Mouse (Mus musculus): ENCODE data around the gene Egfl6. TPM values are rescaled to one million over a fixed set of nuclear protein-coding genes. Genes with fewer than 3 reads are reported as not detected.
A peak's percentile ranks its signal among the peaks of the same experiment; 100 is the strongest.
"Not testable (repeated sequence)": the region's sequence is repeated elsewhere in the genome, so short reads cannot be mapped to it uniquely, and the experiment has no call there.

The Egfl6 gene
- polyA plus RNA-seq, 1 experiment from 2014 or later, result 4.8 TPM

DNA sequence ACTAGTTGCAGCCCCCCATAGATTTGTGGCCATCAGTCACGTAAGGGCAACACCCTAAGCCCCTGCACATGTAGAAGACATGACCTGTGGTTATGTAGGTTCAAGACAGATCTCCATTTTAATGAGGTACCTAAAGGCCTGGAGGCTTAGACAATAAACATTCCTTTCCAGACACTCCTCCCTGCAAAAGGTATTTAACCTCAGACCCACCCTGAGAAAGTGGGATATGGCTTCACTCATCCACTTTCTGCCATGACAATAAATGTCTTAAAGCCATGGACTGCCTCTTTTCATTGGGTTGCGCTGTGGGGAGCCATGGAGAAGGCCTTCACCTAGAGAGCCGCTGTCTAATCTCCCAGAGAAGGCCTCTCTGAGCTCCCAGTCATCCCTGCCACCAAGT lies 57.4 kb downstream of the Egfl6 start:
- no peak overlapping the region for H3K9ac ChIP-seq (ENCODE audit: low read depth, low read length)
- no peak for ATAC-seq
- no peaks in the 10 kb centered on the region for H3K9me3 ChIP-seq (ENCODE audit: control insufficient read depth, low read length)
- no peaks in the 10 kb centered on the region for H3K36me3 ChIP-seq (ENCODE audit: control insufficient read depth, insufficient read depth, low read length)
- WGBS, result 93% methylated on average over 3 of the region's 3 CpGs
- no peak overlapping the region for H3K4me3 ChIP-seq (ENCODE audit: low read length)
- no peak overlapping the region for H3K4me2 ChIP-seq (ENCODE audit: low read length)
- no peaks in the 10 kb centered on the region for H3K4me1 ChIP-seq (ENCODE audit: control insufficient read depth, insufficient read depth, low read depth, low read length)
- no peak overlapping the region for H3K27ac ChIP-seq (ENCODE audit: low read depth, low read length)
- peaks cover 3% of the 10 kb centered on the region; the same call in 1 of the 2 replicates for H3K27me3 ChIP-seq (replicated peaks; ENCODE audit: control insufficient read depth, insufficient read depth, low read length)

GRCm38 (mm10) chrX:166525637-166526315 lies 59.7 kb downstream of the Egfl6 start:
- no peak overlapping the region for H3K4me3 ChIP-seq (ENCODE audit: low read length)
- H3K4me1 ChIP-seq (ENCODE audit: control insufficient read depth, insufficient read depth, low read depth, low read length), result no peaks in the 10 kb centered on the region
- H3K36me3 ChIP-seq (ENCODE audit: control insufficient read depth, insufficient read depth, low read length), result no peaks in the 10 kb centered on the region
- no peak for ATAC-seq
- H3K4me2 ChIP-seq (ENCODE audit: low read length), result no peak overlapping the region
- H3K27me3 ChIP-seq (replicated peaks; ENCODE audit: control insufficient read depth, insufficient read depth, low read length), result no peaks in the 10 kb centered on the region
- H3K9ac ChIP-seq (ENCODE audit: low read depth, low read length), result no peak overlapping the region
- no peaks in the 10 kb centered on the region for H3K9me3 ChIP-seq (ENCODE audit: control insufficient read depth, low read length)
- WGBS, result 87% methylated on average over 2 of the region's 2 CpGs
- H3K27ac ChIP-seq (ENCODE audit: low read depth, low read length), result no peak overlapping the region

- H3K27me3 ChIP-seq (replicated peaks; ENCODE audit: control insufficient read depth, insufficient read depth, low read length), result no peaks in the 10 kb centered on the region
- H3K4me1 ChIP-seq (ENCODE audit: control insufficient read depth, insufficient read depth, low read depth, low read length), result no peaks in the 10 kb centered on the region
- ATAC-seq, result no peak
- H3K9ac ChIP-seq (ENCODE audit: low read depth, low read length), result no peak overlapping the region
- H3K36me3 ChIP-seq (ENCODE audit: control insufficient read depth, insufficient read depth, low read length), result no peaks in the 10 kb centered on the region
- H3K9me3 ChIP-seq (ENCODE audit: control insufficient read depth, low read length), result no peaks in the 10 kb centered on the region
- no peak overlapping the region for H3K27ac ChIP-seq (ENCODE audit: low read depth, low read length)
- no peak overlapping the region for H3K4me3 ChIP-seq (ENCODE audit: low read length)
- H3K4me2 ChIP-seq (ENCODE audit: low read length), result no peak overlapping the region
- 81% methylated on average over 5 of the region's 5 CpGs for WGBS
Observed at GRCm38 (mm10) chrX:166520782-166521181, 64.7 kb downstream of the Egfl6 start.

- WGBS, result 61% methylated on average over 16 of the region's 16 CpGs
- Histone ChIP-seq H3K4me1 (ENCODE audit: control insufficient read depth, insufficient read depth, low read depth, low read length) (no peaks in the 10 kb centered on the region), H3K27ac (ENCODE audit: low read depth, low read length) (no peak within 1 kb of the TSS), H3K9me3 (ENCODE audit: control insufficient read depth, low read length) (no peaks in the 10 kb centered on the region), H3K4me2 (ENCODE audit: low read length) (no peak within 1 kb of the TSS), H3K9ac (ENCODE audit: low read depth, low read length) (no peak within 1 kb of the TSS), H3K27me3 (replicated peaks; ENCODE audit: control insufficient read depth, insufficient read depth, low read length) (no peaks in the 10 kb centered on the region), H3K36me3 (ENCODE audit: control insufficient read depth, insufficient read depth, low read length) (no peaks in the 10 kb centered on the region), H3K4me3 (ENCODE audit: low read length) (no peak within 1 kb of the TSS)
- ATAC-seq, result no peak
Observed at GRCm38 (mm10) chrX:166518345-166518744, 67.2 kb downstream of the Egfl6 start, which contains the start of gene Tceanc. Gene Tceanc (minus strand): TSS chrX:166518567.

- Histone ChIP-seq H3K9ac (ENCODE audit: low read depth, low read length) (no peak overlapping the region), H3K36me3 (ENCODE audit: control insufficient read depth, insufficient read depth, low read length) (no peaks in the 10 kb centered on the region), H3K4me1 (ENCODE audit: control insufficient read depth, insufficient read depth, low read depth, low read length) (no peaks in the 10 kb centered on the region), H3K27me3 (replicated peaks; ENCODE audit: control insufficient read depth, insufficient read depth, low read length) (no peaks in the 10 kb centered on the region), H3K27ac (ENCODE audit: low read depth, low read length) (no peak overlapping the region), H3K9me3 (ENCODE audit: control insufficient read depth, low read length) (no peaks in the 10 kb centered on the region), H3K4me3 (ENCODE audit: low read length) (no peak overlapping the region), H3K4me2 (ENCODE audit: low read length) (no peak overlapping the region)
- no peak for ATAC-seq
- 87% methylated on average over 1 of the region's 1 CpGs for WGBS
Observed at GRCm38 (mm10) chrX:166516631-166517030, 68.9 kb downstream of the Egfl6 start.

DNA sequence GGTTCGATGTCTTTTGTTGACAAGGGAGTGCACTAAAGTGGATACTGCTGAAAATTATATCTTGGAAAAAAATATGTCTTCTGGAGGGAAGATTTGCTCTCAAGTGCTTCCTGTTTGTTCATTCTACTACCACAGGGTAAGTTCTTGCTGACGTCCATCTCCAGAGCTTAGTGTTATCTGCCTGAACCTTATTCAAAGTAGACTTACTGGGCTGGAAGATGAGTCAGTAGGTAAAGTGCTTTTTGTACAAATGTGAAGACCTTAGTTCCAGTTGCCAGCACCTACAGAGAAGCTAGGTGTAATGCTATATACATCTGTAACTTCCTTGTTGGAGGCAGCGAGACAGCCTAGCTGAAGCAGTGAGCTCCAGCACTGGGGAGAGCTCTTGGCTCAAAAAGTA lies 69.6 kb downstream of the Egfl6 start:
- Histone ChIP-seq H3K27ac (ENCODE audit: low read depth, low read length) (no peak overlapping the region), H3K36me3 (ENCODE audit: control insufficient read depth, insufficient read depth, low read length) (no peaks in the 10 kb centered on the region), H3K27me3 (replicated peaks; ENCODE audit: control insufficient read depth, insufficient read depth, low read length) (no peaks in the 10 kb centered on the region), H3K9me3 (ENCODE audit: control insufficient read depth, low read length) (no peaks in the 10 kb centered on the region), H3K4me1 (ENCODE audit: control insufficient read depth, insufficient read depth, low read depth, low read length) (no peaks in the 10 kb centered on the region), H3K4me3 (ENCODE audit: low read length) (no peak overlapping the region), H3K4me2 (ENCODE audit: low read length) (no peak overlapping the region), H3K9ac (ENCODE audit: low read depth, low read length) (no peak overlapping the region)
- 87% methylated on average over 3 of the region's 3 CpGs for WGBS
- ATAC-seq, result no peak

- H3K4me3 ChIP-seq (ENCODE audit: low read length); H3K9me3 ChIP-seq (ENCODE audit: control insufficient read depth, low read length); ATAC-seq; H3K36me3 ChIP-seq (ENCODE audit: control insufficient read depth, insufficient read depth, low read length); H3K27me3 ChIP-seq (replicated peaks; ENCODE audit: control insufficient read depth, insufficient read depth, low read length); H3K4me1 ChIP-seq (ENCODE audit: control insufficient read depth, insufficient read depth, low read depth, low read length); H3K27ac ChIP-seq (ENCODE audit: low read depth, low read length); H3K9ac ChIP-seq (ENCODE audit: low read depth, low read length): not testable (repeated sequence)
- H3K4me2 ChIP-seq (ENCODE audit: low read length), result peak overlapping the region; percentile 31; the same call in 1 of the 2 replicates
- WGBS, result 39% methylated on average over 11 of the region's 12 CpGs
Observed at GRCm38 (mm10) chrX:166514035-166514434, 71.5 kb downstream of the Egfl6 start.

GRCm38 (mm10) chrX:166512071-166512470 lies 73.4 kb downstream of the Egfl6 start:
- H3K4me1 ChIP-seq (ENCODE audit: control insufficient read depth, insufficient read depth, low read depth, low read length), result no peaks in the 10 kb centered on the region
- H3K4me3 ChIP-seq (ENCODE audit: low read length), result no peak overlapping the region
- no peak overlapping the region for H3K4me2 ChIP-seq (ENCODE audit: low read length)
- no peak overlapping the region for H3K9ac ChIP-seq (ENCODE audit: low read depth, low read length)
- 89% methylated on average over 4 of the region's 4 CpGs for WGBS
- no peak for ATAC-seq
- no peaks in the 10 kb centered on the region for H3K9me3 ChIP-seq (ENCODE audit: control insufficient read depth, low read length)
- no peaks in the 10 kb centered on the region for H3K36me3 ChIP-seq (ENCODE audit: control insufficient read depth, insufficient read depth, low read length)
- H3K27me3 ChIP-seq (replicated peaks; ENCODE audit: control insufficient read depth, insufficient read depth, low read length), result no peaks in the 10 kb centered on the region
- H3K27ac ChIP-seq (ENCODE audit: low read depth, low read length), result no peak overlapping the region

GRCm38 (mm10) chrX:166511107-166511506 lies 74.4 kb downstream of the Egfl6 start:
- Histone ChIP-seq H3K4me3 (ENCODE audit: low read length) (no peak overlapping the region), H3K4me1 (ENCODE audit: control insufficient read depth, insufficient read depth, low read depth, low read length) (no peaks in the 10 kb centered on the region), H3K4me2 (ENCODE audit: low read length) (no peak overlapping the region), H3K27ac (ENCODE audit: low read depth, low read length) (no peak overlapping the region), H3K36me3 (ENCODE audit: control insufficient read depth, insufficient read depth, low read length) (no peaks in the 10 kb centered on the region), H3K27me3 (replicated peaks; ENCODE audit: control insufficient read depth, insufficient read depth, low read length) (no peaks in the 10 kb centered on the region), H3K9me3 (ENCODE audit: control insufficient read depth, low read length) (no peaks in the 10 kb centered on the region), H3K9ac (ENCODE audit: low read depth, low read length) (no peak overlapping the region)
- no peak for ATAC-seq

Measured in hindbrain, embryonic 16.5 days (tissue).